Mouse (Mus musculus) midbrain, embryonic 14.5 days (tissue): ENCODE data around the gene Gpr183. TPM values are rescaled to one million over a fixed set of nuclear protein-coding genes. Genes with fewer than 3 reads are reported as not detected.

Experiments used
- ATAC-seq: fragments of 200-750 bp; cut with Nextera tagmentation; 2 replicates; pipeline ENCODE4 v1.8.0; 2017; ENCODE audit warnings: moderate number of reproducible peaks, moderate library complexity; ENCODE audit not compliant: low FRiP score, low TSS enrichment
- DNase-seq: peaks from one replicate; pipeline ENCODE4 v3.0.0-alpha.2; 2015
- H3K27ac ChIP-seq: fragments of 300-500 bp; sonication (generic); replicated peaks from 2 replicates; pipeline ENCODE4 v1.5.1; 2014; ENCODE audit warnings: mild to moderate bottlenecking, low read depth, low read length, moderate library complexity
- H3K27me3 ChIP-seq: fragments of 300-500 bp; sonication (generic); 2 replicates; pipeline ENCODE4 v1.6.1; 2014; ENCODE audit warnings: low read length, control low read depth, mixed read lengths; ENCODE audit not compliant: control insufficient read depth, insufficient read depth
- H3K36me3 ChIP-seq: fragments of 300-500 bp; sonication (generic); 2 replicates; pipeline ENCODE4 v1.6.1; 2014; ENCODE audit warnings: low read length, control low read depth; ENCODE audit not compliant: control insufficient read depth, insufficient read depth
- H3K4me1 ChIP-seq: fragments of 300-500 bp; sonication (generic); 2 replicates; pipeline ENCODE4 v1.6.1; 2014; ENCODE audit warnings: mild to moderate bottlenecking, antibody characterized with exemption, low read length, control low read depth; ENCODE audit not compliant: control insufficient read depth, insufficient read depth
- H3K4me2 ChIP-seq: fragments of 300-500 bp; sonication (generic); 2 replicates; pipeline ENCODE4 v1.6.1; 2014; ENCODE audit warnings: mild to moderate bottlenecking, low read length, moderate library complexity
- H3K4me3 ChIP-seq: fragments of 300-500 bp; sonication (generic); replicated peaks from 2 replicates; pipeline ENCODE4 v1.5.1; 2014; ENCODE audit warnings: low read depth, low read length
- H3K9ac ChIP-seq: fragments of 300-500 bp; sonication (generic); replicated peaks from 2 replicates; pipeline ENCODE4 v1.6.1; 2014; ENCODE audit warnings: mild to moderate bottlenecking, low read length, moderate library complexity
- H3K9me3 ChIP-seq: fragments of 300-500 bp; sonication (generic); 2 replicates; pipeline ENCODE4 v1.6.1; 2016; ENCODE audit warnings: low read length, control low read depth, mixed read lengths; ENCODE audit not compliant: control insufficient read depth
- WGBS: fragments of 180-500 bp; shearing (Covaris S2); extraction: QIAGEN DNeasy Blood & Tissue Kit; methylation state at CpG from one replicate; pipeline ENCODE4 v1.1.7; 2014; 5-methylcytosine and 5-hydroxymethylcytosine counted together
- polyA plus RNA-seq: library from polyadenylated mRNA; unstranded; fragments of >200 nt; fragmentation: Nextera tagmentation; extraction: Ambion mirVana; gene quantifications from 2 replicates; pipeline ENCODE4 v1.2.1, GENCODE M21; 2014

Gene Gpr183
- polyA plus RNA-seq, 1 experiment from 2014 or later, result 0.67 TPM

DNA sequence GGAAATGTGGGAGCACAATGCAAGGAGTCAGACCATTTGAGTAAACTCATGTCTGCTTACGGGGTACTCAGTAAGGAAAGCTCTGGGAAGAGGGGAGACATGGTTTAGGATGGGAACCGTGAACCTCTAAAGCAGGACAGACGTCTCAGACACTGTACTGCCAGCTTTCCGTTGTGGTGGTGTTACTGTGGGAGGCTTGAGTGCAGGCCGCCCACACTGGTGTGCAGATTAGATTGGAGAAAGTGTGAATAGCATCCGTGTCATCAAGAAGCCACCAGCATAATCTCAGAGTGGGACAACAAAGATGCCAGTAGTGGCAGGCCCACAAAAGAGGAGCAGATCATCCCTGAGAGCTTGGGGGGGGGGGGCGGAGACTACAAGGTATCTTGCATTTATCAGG, 37.2 kb upstream of the Gpr183 start:
- DNase-seq, result no peak
- no peaks in the 10 kb centered on the region for H3K27me3 ChIP-seq

DNA sequence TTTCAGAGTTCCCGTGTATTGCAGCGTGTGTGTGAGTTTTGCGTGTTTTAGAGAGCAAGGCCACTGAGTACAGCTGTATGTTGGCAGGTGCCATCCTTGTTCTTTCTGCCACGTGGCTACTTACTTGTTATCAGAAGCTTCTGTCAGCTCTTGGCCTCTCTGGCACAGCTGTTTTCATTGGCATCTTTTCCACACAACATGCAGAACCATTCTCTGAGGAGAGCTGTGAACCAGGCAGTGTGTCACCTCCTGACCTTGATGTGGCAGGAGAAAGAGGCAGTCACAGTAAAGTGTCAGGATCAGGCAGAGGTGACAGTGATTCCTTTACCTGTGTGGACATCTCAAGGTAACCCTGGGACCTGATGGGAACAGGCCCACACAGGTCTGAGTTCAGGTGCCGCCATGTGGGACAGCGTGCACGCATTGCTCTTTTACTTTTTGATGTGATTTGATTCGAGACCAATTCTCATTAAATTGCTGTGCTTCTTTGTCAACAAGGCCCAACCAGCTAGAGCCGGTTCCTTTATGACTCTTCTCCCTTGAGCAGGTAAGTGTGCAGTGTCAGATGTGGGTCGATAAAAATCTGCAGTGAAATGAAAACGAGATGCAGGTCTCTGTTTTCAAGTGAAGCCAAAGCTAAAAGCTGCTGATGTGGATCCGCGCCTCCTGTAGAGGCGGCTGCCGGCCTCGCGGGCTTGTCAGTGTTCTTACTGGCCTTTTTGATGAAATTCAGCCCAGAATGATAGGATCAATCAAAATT, 35.5 kb upstream of the Gpr183 start:
- no peak for ATAC-seq
- Histone ChIP-seq H3K9me3 (no peaks in the 10 kb centered on the region), H3K4me2 (no peak overlapping the region), H3K4me1 (0 out of 2 replicates have a peak, but pooled peaks cover 2% of the 10 kb centered on the region), H3K4me3 (no peak overlapping the region), H3K27me3 (no peaks in the 10 kb centered on the region), H3K27ac (0 out of 2 replicates have a peak overlapping the region, but pooled peaks have one; percentile 8), H3K36me3 (peaks cover 15% of the 10 kb centered on the region), H3K9ac (no peak overlapping the region)
- DNase-seq, result peak; percentile 19
- WGBS, result 91% methylated on average over 17 of the region's 17 CpGs

More for the DNA sequence above, 37.2 kb upstream of the Gpr183 start:
- Histone ChIP-seq H3K4me2 (no peak overlapping the region), H3K4me1 (0 out of 2 replicates have a peak, but pooled peaks cover 2% of the 10 kb centered on the region), H3K27ac (no peak overlapping the region), H3K36me3 (peaks cover 3% of the 10 kb centered on the region; the same call in 1 of the 2 replicates), H3K4me3 (no peak overlapping the region), H3K9me3 (no peaks in the 10 kb centered on the region), H3K9ac (no peak overlapping the region)
- ATAC-seq, result no peak
- 91% methylated on average over 7 of the region's 7 CpGs for WGBS

DNA sequence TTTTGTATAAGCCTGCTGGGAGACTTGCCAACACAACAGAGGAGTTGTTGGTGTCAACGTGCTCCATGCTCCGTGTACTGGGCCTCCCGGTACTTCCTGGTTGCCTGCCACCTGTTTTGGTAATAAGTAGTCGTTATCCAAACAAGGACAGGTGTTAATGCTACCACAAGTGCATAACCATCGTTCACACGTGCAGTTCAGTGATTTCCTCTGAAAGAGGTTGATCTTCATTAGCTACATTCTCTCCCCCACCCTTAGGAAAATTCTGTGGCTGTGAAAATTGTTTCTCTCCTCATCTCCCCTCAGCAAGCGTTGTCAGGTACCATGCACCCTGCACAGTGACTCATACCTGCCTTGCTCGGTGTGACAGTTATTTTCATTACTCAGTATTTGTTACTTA, 34.5 kb upstream of the Gpr183 start:
- Histone ChIP-seq H3K36me3 (peaks cover 25% of the 10 kb centered on the region), H3K9ac (no peak overlapping the region), H3K4me1 (0 out of 2 replicates have a peak, but pooled peaks cover 2% of the 10 kb centered on the region), H3K4me2 (no peak overlapping the region), H3K27ac (no peak overlapping the region), H3K9me3 (no peaks in the 10 kb centered on the region), H3K27me3 (no peaks in the 10 kb centered on the region), H3K4me3 (no peak overlapping the region)
- 95% methylated on average over 8 of the region's 8 CpGs for WGBS
- no peak for ATAC-seq
- DNase-seq, result no peak

DNA sequence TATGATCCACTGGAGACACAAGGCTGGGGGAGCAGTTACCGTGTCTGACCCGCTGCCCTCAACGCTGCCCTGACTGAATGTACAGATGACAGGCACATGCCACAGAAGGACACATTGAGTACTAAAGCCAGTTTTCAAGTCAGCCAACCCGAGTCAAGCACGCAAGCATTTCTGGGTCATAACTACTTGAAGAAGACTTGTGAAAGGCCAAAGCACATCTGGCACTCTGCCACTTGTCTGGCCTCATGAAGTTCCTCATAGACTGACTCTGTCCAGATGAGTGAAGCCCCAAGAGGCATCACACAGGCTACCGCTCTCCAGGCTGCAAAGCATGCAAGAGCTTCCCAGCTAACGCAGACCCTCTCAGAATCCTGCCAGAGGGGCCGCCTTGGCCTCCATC, 31.8 kb upstream of the Gpr183 start:
- no peak overlapping the region for H3K4me2 ChIP-seq
- H3K36me3 ChIP-seq, result peaks cover 30% of the 10 kb centered on the region
- 0 out of 2 replicates have a peak, but pooled peaks cover 2% of the 10 kb centered on the region for H3K4me1 ChIP-seq
- 95% methylated on average over 8 of the region's 8 CpGs for WGBS
- DNase-seq, result no peak
- H3K27me3 ChIP-seq, result no peaks in the 10 kb centered on the region
- H3K27ac ChIP-seq, result no peak overlapping the region
- no peaks in the 10 kb centered on the region for H3K9me3 ChIP-seq
- H3K4me3 ChIP-seq, result no peak overlapping the region
- no peak for ATAC-seq
- H3K9ac ChIP-seq, result no peak overlapping the region

DNA sequence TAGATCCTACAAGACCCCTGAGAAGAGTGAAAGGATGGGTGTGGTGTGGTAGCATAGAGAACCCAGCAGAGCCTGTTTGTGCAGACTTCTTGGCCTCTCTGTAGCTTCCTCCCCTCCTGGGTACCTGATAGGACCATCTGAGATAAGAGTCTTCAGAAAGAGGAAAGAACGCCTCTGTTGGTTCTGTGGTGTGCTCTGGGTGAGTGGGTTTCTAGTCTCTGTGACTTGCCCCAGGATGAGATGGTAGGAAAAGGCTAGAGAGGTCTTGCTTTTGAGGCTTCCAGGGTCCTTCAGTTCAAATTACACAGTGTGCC, 30.5 kb upstream of the Gpr183 start:
- no peak overlapping the region for H3K27ac ChIP-seq
- ATAC-seq, result no peak
- H3K4me1 ChIP-seq, result 0 out of 2 replicates have a peak, but pooled peaks cover 2% of the 10 kb centered on the region
- H3K27me3 ChIP-seq, result no peaks in the 10 kb centered on the region
- peaks cover 35% of the 10 kb centered on the region for H3K36me3 ChIP-seq
- no peak overlapping the region for H3K4me2 ChIP-seq
- DNase-seq, result no peak
- no peaks in the 10 kb centered on the region for H3K9me3 ChIP-seq
- 95% methylated on average over 1 of the region's 1 CpGs for WGBS
- H3K9ac ChIP-seq, result no peak overlapping the region
- H3K4me3 ChIP-seq, result no peak overlapping the region

DNA sequence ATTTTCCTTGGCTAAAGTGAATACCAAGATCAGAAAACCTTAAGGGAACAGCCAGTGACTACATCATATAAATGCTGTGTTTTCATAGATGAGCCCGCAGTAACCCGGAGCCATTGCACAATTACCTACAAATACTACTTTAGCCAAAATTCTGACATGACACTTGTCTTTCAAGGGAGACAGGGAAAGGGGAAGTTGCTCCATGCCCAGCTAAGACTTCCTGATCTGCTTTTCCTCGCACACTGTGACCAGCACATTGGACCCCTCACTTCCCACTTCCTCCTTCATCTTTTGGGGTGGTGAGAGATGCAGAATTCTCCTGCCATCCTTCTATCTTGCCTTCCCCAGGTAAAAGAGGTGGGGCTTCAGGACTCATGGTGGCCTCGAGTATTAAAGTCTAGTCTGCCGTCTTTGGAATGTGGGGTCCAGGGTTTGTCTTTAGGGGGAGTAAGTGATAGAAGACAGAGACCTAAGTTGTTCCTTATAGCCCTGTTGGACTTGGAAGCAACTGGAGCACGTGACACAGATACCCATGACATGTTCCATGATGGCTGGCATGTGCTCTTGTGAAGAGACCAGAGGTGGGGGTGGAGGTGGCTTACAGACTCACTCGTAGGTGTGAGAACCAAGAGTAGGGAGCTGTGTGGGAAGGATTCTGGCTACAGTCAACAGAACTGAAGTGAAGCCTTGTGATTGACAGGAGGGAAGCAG, 30.0 kb upstream of the Gpr183 start:
- 96% methylated on average over 7 of the region's 7 CpGs for WGBS
- Histone ChIP-seq H3K9ac (no peak overlapping the region), H3K9me3 (no peaks in the 10 kb centered on the region)

DNA sequence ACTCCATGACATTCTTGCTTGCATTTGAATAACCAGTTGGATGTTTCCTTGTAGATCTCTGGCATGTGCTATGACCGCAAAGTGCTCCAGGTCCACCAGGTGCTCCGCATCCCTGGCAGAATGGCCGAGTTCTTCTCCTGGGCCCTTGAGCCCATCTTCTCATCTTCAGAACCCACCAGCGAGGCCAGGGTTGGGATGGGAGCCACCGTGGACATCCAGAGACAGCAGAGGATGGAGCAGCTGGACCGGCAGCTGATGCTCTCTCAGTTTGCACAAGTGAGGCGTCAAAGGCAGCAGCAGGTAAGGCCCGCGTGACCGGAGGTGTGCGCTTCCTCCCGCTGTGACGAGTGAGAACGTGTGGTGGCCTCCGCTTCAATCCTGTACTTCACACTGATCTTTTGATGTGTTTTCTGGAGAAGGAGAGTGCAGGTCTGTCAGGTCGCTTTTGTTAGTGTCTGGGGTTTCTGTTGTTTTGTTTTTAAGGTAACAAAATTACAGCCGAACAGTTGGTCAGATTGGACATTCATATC, 29.2 kb upstream of the Gpr183 start:
- Histone ChIP-seq H3K4me2 (no peak overlapping the region), H3K27ac (no peak overlapping the region), H3K4me3 (no peak overlapping the region), H3K9ac (no peak overlapping the region), H3K36me3 (peaks cover 35% of the 10 kb centered on the region), H3K9me3 (no peaks in the 10 kb centered on the region), H3K4me1 (no peaks in the 10 kb centered on the region), H3K27me3 (no peaks in the 10 kb centered on the region)
- WGBS, result 96% methylated on average over 17 of the region's 17 CpGs
- DNase-seq (no peak), ATAC-seq (no peak)

More for the DNA sequence above, 30.0 kb upstream of the Gpr183 start:
- Histone ChIP-seq H3K27ac (no peak overlapping the region), H3K4me1 (no peaks in the 10 kb centered on the region), H3K27me3 (no peaks in the 10 kb centered on the region), H3K4me3 (no peak overlapping the region), H3K36me3 (peaks cover 35% of the 10 kb centered on the region), H3K4me2 (no peak overlapping the region)
- DNase-seq (no peak), ATAC-seq (no peak)

DNA sequence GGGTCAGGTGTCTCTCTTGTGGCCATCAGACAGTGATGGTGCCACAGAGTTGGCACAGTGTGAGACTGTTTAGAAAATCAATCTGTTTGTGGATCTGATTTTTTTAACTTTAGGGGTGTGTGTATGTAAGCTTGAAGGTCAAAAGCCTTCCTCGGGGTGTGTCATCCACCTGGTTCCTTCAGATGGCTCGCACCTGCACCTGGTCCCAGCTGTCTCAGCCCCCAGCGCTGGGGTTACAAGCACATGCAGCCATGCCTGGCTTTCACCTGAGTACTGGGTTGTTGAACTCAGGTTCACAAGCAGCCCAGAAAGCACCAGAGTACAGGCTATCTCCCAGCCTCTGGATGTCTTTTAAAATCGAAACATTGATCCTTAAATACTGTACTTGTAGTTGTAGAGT, 28.6 kb upstream of the Gpr183 start:
- Histone ChIP-seq H3K4me3 (no peak overlapping the region), H3K4me2 (no peak overlapping the region), H3K9ac (no peak overlapping the region), H3K36me3 (peaks cover 35% of the 10 kb centered on the region), H3K27me3 (no peaks in the 10 kb centered on the region), H3K27ac (no peak overlapping the region), H3K4me1 (no peaks in the 10 kb centered on the region), H3K9me3 (no peaks in the 10 kb centered on the region)
- no peak for DNase-seq
- ATAC-seq, result no peak
- WGBS, result 95% methylated on average over 4 of the region's 4 CpGs
